Mouse (Mus musculus) kidney, embryonic 15.5 days (tissue): ENCODE data around the gene Rpl7l1. TPM values are rescaled to one million over a fixed set of nuclear protein-coding genes. Genes with fewer than 3 reads are reported as not detected.

Experiments
- ATAC-seq: fragments of 200-750 bp; cut with Nextera tagmentation; replicated peaks from 2 replicates; pipeline ENCODE4 v1.8.0; 2017; ENCODE audit warnings: moderate TSS enrichment; ENCODE audit not compliant: low FRiP score
- H3K27ac ChIP-seq: fragments of 300-500 bp; sonication (generic); 2 replicates; pipeline ENCODE4 v1.5.1; 2015; ENCODE audit warnings: mild to moderate bottlenecking, inconsistent platforms
- H3K27me3 ChIP-seq: fragments of 300-500 bp; sonication (generic); 2 replicates; pipeline ENCODE4 v1.6.1; 2015; ENCODE audit warnings: inconsistent platforms
- H3K36me3 ChIP-seq: fragments of 300-500 bp; sonication (generic); 2 replicates; pipeline ENCODE4 v1.6.1; 2015; ENCODE audit warnings: inconsistent platforms
- H3K4me1 ChIP-seq: fragments of 300-500 bp; sonication (generic); 2 replicates; pipeline ENCODE4 v1.6.1; 2015; ENCODE audit warnings: inconsistent platforms
- H3K4me2 ChIP-seq: fragments of 300-500 bp; sonication (generic); 2 replicates; pipeline ENCODE4 v1.6.1; 2015; ENCODE audit warnings: moderate library complexity, mild to moderate bottlenecking, inconsistent platforms
- H3K4me3 ChIP-seq: fragments of 300-500 bp; sonication (generic); replicated peaks from 2 replicates; pipeline ENCODE4 v1.5.1; 2015; ENCODE audit warnings: mild to moderate bottlenecking, inconsistent platforms
- H3K9ac ChIP-seq: fragments of 300-500 bp; sonication (generic); 2 replicates; pipeline ENCODE4 v1.6.1; 2015; ENCODE audit warnings: mild to moderate bottlenecking, inconsistent platforms
- H3K9me3 ChIP-seq: fragments of 300-500 bp; sonication (generic); replicated peaks from 2 replicates; pipeline ENCODE4 v1.6.1; 2016; ENCODE audit warnings: inconsistent platforms
- WGBS: fragments of 180-500 bp; shearing (Covaris S2); methylation state at CpG from one replicate; pipeline ENCODE4 v1.1.7; 2015; ENCODE audit warnings: mixed read lengths; 5-methylcytosine and 5-hydroxymethylcytosine counted together
- polyA plus RNA-seq: library from polyadenylated mRNA; unstranded; fragments of >200 nt; fragmentation: Nextera tagmentation; extraction: Ambion mirVana; gene quantifications from 2 replicates; pipeline ENCODE4 v1.2.1, GENCODE M21; 2015

Gene Rpl7l1
- polyA plus RNA-seq, 1 experiment from 2014 or later, result 179 TPM

DNA sequence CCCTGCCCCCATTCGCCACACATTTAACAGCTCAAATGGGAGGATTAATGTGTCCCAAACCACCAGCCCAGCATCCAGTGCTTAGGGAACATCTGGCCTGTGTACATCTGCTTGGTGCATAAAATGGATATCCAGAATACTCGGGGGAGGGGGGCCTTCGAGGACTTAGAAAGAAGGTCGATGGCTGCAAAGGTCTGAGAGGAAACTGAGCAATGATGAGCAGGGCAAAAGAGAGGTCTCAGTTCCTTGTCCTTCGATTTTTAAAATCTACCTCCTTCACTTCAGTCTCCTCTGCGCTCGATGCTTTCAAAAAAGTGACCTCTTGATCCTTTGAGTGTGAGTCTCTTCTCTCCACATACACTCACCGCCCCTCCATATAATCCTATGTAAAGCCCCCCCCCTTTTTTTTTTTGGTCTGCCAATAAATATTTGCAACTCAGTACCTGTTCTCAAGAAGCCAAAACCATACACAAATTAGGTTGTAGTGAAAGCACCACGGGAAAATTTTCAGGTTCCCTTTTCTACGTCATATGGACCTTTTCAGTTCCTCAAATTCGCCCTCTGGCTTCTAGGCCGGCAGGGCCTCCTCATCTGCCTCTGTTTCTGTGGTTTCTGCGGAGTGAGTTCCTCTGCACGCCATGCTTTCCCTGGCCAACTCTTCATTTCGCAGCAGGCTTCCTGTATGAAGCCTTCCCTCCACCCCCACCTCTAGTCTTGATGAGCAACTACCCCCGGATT, 31.2 kb downstream of the Rpl7l1 start:
- peak overlapping the region; percentile 80 for H3K4me2 ChIP-seq
- peak overlapping the region; percentile 69 for H3K9ac ChIP-seq
- H3K27me3 ChIP-seq, result no peaks in the 10 kb centered on the region
- WGBS, result 18% methylated on average over 16 of the region's 16 CpGs
- no peak for ATAC-seq
- H3K36me3 ChIP-seq, result peaks cover 18% of the 10 kb centered on the region
- H3K9me3 ChIP-seq, result no peaks in the 10 kb centered on the region
- H3K27ac ChIP-seq, result peak overlapping the region; percentile 95
- peaks cover 19% of the 10 kb centered on the region for H3K4me1 ChIP-seq
- H3K4me3 ChIP-seq, result peak overlapping the region; percentile 94

DNA sequence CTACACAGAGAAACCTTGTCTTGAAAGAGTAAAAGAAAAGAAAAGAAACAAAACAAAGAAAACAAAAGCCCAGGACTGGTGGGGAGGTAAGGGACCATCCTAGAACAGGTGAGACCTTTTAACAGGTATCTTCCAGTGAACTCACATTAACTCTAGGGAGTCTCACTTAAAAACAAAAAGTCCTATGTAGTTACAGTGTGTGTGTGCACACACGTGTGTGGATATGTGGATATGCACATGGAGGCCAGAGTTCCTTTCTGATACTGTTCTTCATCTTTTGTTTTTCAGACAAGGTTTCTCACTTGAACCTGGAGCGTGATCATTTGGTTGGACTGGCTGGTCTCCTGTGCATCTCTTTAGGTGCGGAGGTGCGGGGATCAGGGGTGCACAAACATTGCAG, 31.9 kb downstream of the Rpl7l1 start:
- peak overlapping the region; percentile 80 for H3K4me2 ChIP-seq
- H3K27me3 ChIP-seq, result no peaks in the 10 kb centered on the region
- ATAC-seq, result no peak
- peaks cover 25% of the 10 kb centered on the region for H3K36me3 ChIP-seq
- H3K27ac ChIP-seq, result peak overlapping the region; percentile 95; the same call in 1 of the 2 replicates
- H3K4me1 ChIP-seq, result peaks cover 19% of the 10 kb centered on the region
- H3K4me3 ChIP-seq, result peak overlapping the region; percentile 94
- WGBS, result 86% methylated on average over 4 of the region's 4 CpGs
- H3K9me3 ChIP-seq, result no peaks in the 10 kb centered on the region
- peak overlapping the region; percentile 69; the same call in 1 of the 2 replicates for H3K9ac ChIP-seq

DNA sequence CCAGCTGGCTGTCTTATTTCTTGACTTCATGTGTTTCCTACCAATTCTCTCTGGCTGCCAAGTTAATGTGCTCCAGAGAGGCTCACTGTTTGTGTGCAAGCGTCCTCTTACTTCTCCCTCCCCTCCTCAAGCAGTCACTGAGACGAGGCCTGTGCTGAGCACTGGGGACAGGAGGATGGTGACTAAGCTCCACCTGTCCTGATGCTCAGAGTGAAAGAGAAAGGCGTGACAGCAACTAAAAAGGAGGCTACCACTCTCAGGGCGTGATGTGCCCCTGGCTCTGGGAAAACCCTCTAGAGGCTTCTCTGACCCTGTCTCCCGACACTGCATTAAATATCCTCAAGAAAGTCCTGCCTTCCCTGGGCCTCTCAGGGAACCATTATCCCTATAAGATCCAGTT, 33.2 kb downstream of the Rpl7l1 start:
- H3K4me1 ChIP-seq, result peaks cover 19% of the 10 kb centered on the region
- H3K9ac ChIP-seq, result no peak overlapping the region
- ATAC-seq, result no peak
- H3K4me3 ChIP-seq, result no peak overlapping the region
- peaks cover 35% of the 10 kb centered on the region for H3K36me3 ChIP-seq
- H3K4me2 ChIP-seq, result no peak overlapping the region
- no peaks in the 10 kb centered on the region for H3K27me3 ChIP-seq
- 87% methylated on average over 5 of the region's 5 CpGs for WGBS
- H3K9me3 ChIP-seq, result no peaks in the 10 kb centered on the region
- no peak overlapping the region for H3K27ac ChIP-seq

DNA sequence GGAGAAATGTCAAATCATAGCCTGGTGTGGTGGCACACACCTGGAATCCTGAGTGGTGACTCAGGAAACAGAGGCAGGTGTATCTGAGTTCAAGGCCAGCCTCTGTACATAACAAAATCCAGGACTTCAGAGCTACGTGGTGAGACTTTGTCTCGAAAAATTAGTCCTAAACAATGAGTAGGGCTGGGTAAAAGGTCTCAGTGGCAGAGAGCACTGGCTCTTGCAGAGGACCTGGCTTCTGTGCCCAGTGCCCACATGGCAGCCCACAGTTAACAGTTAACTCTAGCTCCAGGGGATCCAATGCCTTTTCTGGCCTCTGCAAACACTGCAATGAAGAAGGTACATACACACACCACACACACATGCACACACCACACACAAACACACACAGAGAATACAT, 34.7 kb downstream of the Rpl7l1 start:
- Histone ChIP-seq H3K9me3 (no peaks in the 10 kb centered on the region), H3K27ac (no peak overlapping the region), H3K9ac (no peak overlapping the region), H3K27me3 (no peaks in the 10 kb centered on the region), H3K4me1 (peaks cover 19% of the 10 kb centered on the region), H3K4me3 (no peak overlapping the region), H3K36me3 (peaks cover 50% of the 10 kb centered on the region), H3K4me2 (no peak overlapping the region)
- no peak for ATAC-seq
- 98% methylated on average over 2 of the region's 2 CpGs for WGBS

DNA sequence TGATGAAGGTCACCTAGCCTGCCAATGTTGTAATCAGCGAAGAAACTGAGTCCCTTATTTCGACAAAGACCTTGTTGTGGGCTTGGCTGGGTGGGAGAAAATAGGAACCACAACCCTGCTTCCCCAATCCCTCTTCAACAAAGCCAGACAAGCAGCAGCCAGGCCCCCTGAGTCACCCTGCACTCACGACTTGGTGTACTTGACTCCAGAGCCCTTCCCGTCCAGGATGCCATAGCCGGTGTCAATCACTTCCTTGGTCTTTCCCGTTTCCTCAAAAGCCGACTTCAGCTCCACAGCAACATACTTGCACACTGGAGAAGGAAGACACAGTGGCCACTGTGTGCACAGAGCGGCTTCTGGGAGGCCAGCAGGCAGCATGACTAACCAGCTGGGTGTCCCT, 35.2 kb downstream of the Rpl7l1 start:
- Histone ChIP-seq H3K36me3 (peaks cover 56% of the 10 kb centered on the region), H3K27ac (no peak overlapping the region), H3K9ac (no peak overlapping the region), H3K4me3 (no peak overlapping the region), H3K4me2 (no peak overlapping the region), H3K4me1 (peaks cover 14% of the 10 kb centered on the region), H3K27me3 (no peaks in the 10 kb centered on the region), H3K9me3 (no peaks in the 10 kb centered on the region)
- WGBS, result 87% methylated on average over 8 of the region's 8 CpGs
- no peak for ATAC-seq

DNA sequence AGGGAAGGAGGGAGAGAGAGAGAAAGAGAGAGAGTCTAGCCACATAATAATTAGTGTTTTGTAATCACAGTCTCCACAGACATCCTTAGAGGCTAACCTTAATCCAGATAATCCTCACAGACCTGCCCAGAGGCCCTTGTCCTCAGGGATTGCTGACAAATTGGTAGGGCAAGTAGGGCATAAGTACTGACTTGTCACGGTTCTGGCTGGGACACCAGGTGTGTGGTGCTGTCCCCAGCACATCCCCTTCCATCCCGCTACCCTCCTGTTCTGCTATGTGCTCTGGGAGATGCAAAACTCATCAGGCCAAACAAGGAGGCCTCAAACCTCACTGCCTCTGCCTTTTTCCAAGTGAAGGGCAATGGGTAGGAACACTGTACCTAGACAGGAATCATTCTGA, 37.0 kb downstream of the Rpl7l1 start:
- H3K36me3 ChIP-seq, result peaks cover 66% of the 10 kb centered on the region
- no peak overlapping the region for H3K9ac ChIP-seq
- no peak for ATAC-seq
- peaks cover 4% of the 10 kb centered on the region for H3K4me1 ChIP-seq
- H3K27me3 ChIP-seq, result no peaks in the 10 kb centered on the region
- H3K27ac ChIP-seq, result no peak overlapping the region
- no peaks in the 10 kb centered on the region for H3K9me3 ChIP-seq
- WGBS, result 95% methylated on average over 2 of the region's 2 CpGs
- H3K4me3 ChIP-seq, result no peak overlapping the region
- no peak overlapping the region for H3K4me2 ChIP-seq

DNA sequence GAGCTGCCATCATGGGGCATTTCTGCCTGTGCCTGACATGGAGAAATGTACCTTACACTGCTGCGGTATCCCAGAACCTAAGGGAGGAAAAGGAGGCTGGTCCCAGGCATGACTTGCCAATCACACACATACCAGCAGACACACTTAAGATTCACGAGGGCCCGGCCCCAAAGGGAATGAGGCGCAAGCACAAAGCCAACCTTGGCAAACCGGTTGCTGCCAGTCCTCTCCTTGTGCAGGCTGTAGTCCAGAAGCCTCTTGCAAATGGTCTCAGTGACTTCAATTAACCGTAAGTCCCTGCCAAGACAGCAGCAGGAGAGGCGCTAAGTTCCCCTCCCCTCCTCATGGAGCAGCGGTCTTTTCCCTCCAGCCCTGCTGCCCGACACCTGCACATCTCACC, 39.5 kb downstream of the Rpl7l1 start:
- no peak for ATAC-seq
- no peaks in the 10 kb centered on the region for H3K27me3 ChIP-seq
- WGBS, result 86% methylated on average over 9 of the region's 9 CpGs

DNA sequence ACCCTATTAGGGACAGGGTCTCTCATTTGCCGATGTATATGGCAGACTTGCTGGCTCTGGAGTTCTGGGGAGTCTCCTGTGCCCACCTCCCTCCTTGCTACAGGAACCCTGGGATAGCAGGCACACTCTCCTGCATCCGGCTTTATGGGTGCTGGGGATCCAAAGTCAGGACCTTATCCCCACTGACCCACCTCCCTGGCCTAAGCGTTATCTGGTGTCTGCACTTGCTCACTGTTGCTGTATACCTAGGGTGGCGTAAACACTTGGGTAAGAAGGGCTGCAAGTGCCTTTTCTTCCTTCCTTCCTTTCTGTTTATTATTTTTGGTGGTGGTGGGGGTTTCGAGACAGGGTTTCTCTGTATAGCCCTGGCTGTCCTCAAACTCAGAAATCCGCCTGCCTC, 41.2 kb downstream of the Rpl7l1 start:
- Histone ChIP-seq H3K4me3 (no peak overlapping the region), H3K27me3 (no peaks in the 10 kb centered on the region), H3K36me3 (peaks cover 59% of the 10 kb centered on the region), H3K9ac (no peak overlapping the region), H3K4me2 (no peak overlapping the region), H3K27ac (no peak overlapping the region), H3K4me1 (no peaks in the 10 kb centered on the region), H3K9me3 (no peaks in the 10 kb centered on the region)
- WGBS, result 92% methylated on average over 6 of the region's 6 CpGs
- ATAC-seq, result no peak

More for the DNA sequence above, 39.5 kb downstream of the Rpl7l1 start:
- H3K4me3 ChIP-seq, result no peak overlapping the region
- H3K27ac ChIP-seq, result no peak overlapping the region
- no peak overlapping the region for H3K4me2 ChIP-seq
- no peaks in the 10 kb centered on the region for H3K4me1 ChIP-seq
- H3K9me3 ChIP-seq, result no peaks in the 10 kb centered on the region
- H3K9ac ChIP-seq, result no peak overlapping the region
- peaks cover 63% of the 10 kb centered on the region for H3K36me3 ChIP-seq

DNA sequence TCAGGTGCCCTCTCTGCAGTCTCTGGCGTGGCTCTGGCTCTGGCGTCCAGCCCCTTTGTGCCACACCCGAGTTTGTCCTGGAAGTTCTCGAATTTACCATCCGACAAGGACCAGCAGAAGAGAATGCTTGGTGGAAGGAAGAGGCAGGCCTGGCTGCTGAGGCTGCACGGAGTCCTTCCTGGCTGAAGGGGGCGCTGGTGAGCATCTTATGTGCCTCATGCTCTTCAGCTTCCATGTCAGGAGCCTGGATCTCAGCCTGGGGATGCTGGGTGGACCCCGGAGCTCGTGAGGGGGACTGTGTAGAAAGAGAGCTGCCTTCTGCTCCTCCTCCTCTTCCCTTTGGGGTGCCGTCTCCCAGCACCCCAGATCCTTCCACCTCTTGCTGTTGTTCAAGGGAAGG, 46.3 kb downstream of the Rpl7l1 start:
- H3K4me1 ChIP-seq, result no peaks in the 10 kb centered on the region
- H3K9me3 ChIP-seq, result no peaks in the 10 kb centered on the region
- no peak for ATAC-seq
- no peaks in the 10 kb centered on the region for H3K27me3 ChIP-seq
- no peak overlapping the region for H3K9ac ChIP-seq
- WGBS, result 63% methylated on average over 10 of the region's 10 CpGs
- H3K36me3 ChIP-seq, result peaks cover 25% of the 10 kb centered on the region
- no peak overlapping the region for H3K4me3 ChIP-seq
- H3K4me2 ChIP-seq, result no peak overlapping the region
- no peak overlapping the region for H3K27ac ChIP-seq

DNA sequence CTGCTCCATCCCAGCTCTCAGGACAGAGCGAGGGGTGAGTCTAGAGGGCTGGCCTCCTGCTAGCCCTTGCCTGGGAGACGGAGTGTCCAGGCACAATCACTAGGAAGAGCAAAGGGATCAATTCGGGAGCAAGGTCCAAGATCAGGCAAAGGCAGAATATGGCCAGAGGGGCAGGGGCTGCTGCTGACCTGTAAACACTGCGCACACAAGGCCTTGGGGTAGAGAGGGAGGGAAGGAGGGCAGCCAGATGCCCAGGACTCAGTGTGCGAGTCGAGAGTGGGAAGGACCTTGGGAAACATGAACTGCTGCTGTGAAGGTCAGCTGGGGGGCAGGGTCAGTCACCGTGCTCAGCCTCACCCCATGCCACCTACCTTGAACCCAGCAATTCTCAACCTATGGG, 47.2 kb downstream of the Rpl7l1 start:
- WGBS, result 82% methylated on average over 7 of the region's 7 CpGs
- Histone ChIP-seq H3K4me2 (no peak overlapping the region), H3K4me3 (no peak overlapping the region), H3K9me3 (no peaks in the 10 kb centered on the region), H3K4me1 (no peaks in the 10 kb centered on the region), H3K27ac (no peak overlapping the region), H3K9ac (no peak overlapping the region), H3K27me3 (no peaks in the 10 kb centered on the region), H3K36me3 (peaks cover 23% of the 10 kb centered on the region)
- ATAC-seq, result no peak

DNA sequence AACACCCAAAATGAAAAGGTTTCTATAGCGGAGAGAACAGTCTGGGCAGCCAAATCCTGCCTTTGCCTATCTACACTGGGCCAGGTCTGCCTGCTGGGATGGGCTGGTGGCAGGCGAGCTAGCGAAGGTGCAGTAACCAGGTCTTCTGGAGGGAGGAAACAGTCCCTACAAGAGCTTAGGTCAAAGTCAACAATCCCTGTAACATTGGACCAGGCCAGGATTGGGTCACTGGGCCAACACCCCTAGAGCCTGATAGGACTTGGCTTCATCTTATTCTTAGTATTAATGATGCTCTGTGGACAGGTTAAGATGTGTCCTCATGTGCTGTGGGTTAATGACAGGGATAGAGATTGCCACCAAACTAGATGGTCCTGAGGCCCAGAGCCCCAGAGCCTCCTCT, 48.4 kb downstream of the Rpl7l1 start:
- H3K9me3 ChIP-seq, result no peaks in the 10 kb centered on the region
- H3K27me3 ChIP-seq, result peaks cover 5% of the 10 kb centered on the region
- 98% methylated on average over 3 of the region's 3 CpGs for WGBS

DNA sequence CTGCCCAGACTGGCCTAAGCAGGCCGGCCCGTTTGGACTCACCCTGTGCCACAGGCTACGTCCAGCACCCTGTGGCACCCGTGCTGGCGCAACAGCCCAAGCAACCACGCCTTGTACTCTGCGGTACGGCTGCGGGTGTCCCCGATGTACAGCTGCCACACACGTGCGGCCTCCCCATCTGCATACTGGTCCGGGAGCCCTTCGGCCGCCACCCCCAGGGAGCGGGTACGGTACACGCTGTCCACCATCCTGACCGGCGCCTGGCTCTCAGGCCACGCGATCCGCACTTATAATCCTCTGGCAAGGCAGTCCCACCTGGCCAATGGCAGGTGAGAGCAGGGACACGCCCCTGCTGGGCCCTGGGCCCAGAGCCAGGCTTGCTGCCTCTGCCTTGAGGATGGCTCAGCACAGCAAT, 53.6 kb downstream of the Rpl7l1 start, which contains the start of gene Gnmt:
Gene Gnmt, minus strand, starts transcription at position 265 of the 415 bp plus-strand sequence.
- Histone ChIP-seq H3K4me1 (peaks cover 7% of the 10 kb centered on the region), H3K36me3 (peaks cover 24% of the 10 kb centered on the region), H3K4me3 (peak within 1 kb of the TSS; percentile 20), H3K9me3 (no peaks in the 10 kb centered on the region), H3K4me2 (peak within 1 kb of the TSS; percentile 52), H3K9ac (no peak within 1 kb of the TSS; the same call in 1 of the 2 replicates), H3K27me3 (peaks cover 16% of the 10 kb centered on the region), H3K27ac (no peak within 1 kb of the TSS)
- WGBS, result 15% methylated on average over 24 of the region's 24 CpGs
- peak; percentile 62; the same call in 1 of the 2 replicates for ATAC-seq

More for the DNA sequence above, 48.4 kb downstream of the Rpl7l1 start:
- H3K36me3 ChIP-seq, result peaks cover 23% of the 10 kb centered on the region
- peaks cover under 1% of the 10 kb centered on the region; the same call in 1 of the 2 replicates for H3K4me1 ChIP-seq
- no peak overlapping the region for H3K27ac ChIP-seq
- H3K4me2 ChIP-seq, result no peak overlapping the region
- H3K4me3 ChIP-seq, result no peak overlapping the region
- no peak overlapping the region for H3K9ac ChIP-seq
- no peak for ATAC-seq
